Mouse (Mus musculus): ENCODE data around the gene Sp7.

Gene Sp7

DNA sequence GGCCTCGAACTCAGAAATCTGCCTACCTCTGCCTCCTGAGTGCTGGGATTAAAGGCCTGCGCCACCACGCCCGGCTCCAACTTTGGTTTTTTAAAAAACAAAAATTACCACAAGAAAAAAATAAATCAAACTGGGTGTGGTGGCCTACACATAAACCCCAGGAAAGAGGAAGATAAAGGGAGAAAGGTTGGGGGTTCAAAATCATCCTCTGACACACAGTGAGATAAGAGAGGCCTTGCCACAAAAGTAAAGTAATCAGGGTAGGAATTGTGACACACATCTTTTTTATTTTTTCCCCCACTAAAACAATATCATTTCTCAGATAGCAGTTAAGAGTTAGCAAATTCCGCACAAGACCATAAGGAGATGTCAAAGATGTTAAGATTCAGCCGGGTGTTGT is 16.7 kb upstream of the Sp7 start:
- DNase-seq: no peak

DNA sequence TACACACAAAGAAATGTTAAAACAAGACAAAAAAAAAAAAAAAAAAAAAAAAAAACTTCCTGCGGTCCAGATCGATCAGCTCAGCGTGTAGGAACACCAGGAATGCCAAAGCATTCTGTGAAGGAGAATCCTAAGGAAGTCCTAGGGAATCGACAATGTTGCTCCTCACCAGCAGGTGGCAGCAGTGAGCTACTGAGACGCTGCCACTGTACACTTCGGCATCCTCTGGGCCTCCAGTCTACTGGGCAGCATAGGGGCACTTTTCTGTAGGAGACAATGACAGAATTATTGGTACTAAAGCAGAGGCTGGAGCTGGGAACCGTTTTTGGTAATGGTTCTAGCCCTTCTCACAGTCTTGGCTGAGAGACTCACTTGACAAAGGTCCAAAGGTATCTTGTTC is 14.6 kb upstream of the Sp7 start:
- DNase-seq: peak; percentile 83

DNA sequence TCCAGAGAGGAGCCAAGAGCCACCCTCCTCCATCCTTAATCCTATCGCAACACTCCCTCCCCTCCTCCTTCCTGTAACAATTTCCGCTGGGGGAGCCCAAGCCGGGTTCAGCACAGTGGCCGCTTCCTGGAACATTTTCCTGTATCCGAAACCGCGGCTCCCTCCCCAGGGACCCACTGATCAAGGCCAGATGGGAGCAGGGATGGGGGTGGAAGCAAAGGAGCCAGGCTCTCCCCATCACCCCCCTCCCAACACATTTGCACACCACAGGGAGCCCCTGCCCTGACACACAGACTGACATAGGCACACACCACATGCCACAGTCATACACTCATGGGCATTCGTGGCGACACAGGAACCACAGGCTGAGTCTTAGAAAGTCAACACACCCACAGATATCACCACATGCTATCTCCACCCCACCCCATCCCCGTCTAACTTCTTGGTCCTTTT is 10.9 kb upstream of the Sp7 start:
- no peak for DNase-seq

DNA sequence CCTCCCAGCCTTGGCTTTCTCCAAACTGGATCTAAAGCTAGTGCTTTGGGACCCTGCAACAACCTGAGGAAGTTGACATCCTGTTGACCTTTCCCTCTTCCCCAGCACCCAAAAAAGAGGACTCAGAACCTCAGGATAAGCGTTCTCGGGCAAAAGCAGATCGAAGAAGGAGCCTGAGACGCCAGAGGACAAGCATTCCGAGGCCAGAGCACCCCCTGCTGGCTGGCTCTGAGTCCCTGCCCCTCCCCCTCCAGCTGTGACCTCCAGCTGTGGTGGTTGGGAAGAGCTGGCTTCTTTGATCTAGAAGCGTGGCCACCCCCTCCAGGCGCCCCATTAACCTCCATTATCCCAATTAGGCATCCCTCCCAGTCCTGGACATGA is 10.2 kb upstream of the Sp7 start:
- DNase-seq: peak; percentile 51

DNA sequence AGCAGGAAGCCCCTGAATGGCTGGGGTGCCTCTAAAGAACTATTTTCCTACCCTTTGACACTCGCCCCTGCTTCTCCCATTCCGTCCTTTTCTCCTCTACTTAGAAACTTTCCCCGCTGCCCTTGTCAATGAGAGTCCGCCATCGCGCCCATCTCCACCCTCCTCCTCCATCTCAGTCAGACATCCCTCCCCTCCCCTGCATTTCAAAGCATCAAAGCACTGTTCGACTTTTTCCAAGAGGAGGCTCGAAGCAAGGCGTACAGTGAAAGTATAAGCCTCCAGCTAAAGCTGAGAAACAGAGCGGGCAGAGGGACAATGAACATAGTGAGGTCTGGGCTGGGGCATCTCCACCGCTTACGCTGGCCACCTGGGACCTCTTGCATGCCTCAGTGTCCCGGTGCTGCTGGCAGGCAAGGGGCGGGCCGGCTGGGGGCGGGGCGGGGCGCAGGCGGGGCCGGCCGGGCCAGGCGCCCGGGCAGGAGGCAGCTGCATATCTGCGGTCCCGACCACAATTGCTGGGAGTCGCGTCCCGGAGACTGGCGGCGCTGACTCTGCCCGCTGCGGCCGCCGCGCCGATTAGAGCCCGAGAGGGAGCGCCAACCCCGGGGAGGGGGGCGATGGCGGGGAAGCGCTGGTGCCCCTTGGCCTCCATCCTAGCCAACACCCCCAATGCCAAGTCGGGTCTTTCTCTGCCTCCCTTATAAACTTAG is 9.6 kb upstream of the Sp7 start:
- no peak for DNase-seq

DNA sequence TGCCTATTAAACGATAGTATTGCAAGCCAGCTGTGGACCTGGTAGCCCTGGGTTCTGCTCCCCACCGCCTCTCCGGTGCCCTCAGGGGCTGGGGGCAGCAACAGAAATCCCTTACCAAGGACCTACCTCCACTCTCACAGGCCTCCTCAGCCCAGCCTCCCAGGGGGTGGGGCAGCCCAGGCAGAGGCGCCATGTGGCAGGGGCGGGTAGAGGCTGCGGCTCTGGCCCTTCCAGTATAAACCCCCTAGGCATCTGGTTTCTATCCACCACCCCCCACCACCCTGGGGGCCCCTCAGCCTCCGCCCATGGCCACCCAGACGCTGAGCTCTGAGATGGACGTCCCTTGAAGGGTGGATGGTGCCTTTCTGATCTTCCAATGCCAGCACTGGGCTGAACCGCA is 3.7 kb upstream of the Sp7 start:
- DNase-seq: no peak

DNA sequence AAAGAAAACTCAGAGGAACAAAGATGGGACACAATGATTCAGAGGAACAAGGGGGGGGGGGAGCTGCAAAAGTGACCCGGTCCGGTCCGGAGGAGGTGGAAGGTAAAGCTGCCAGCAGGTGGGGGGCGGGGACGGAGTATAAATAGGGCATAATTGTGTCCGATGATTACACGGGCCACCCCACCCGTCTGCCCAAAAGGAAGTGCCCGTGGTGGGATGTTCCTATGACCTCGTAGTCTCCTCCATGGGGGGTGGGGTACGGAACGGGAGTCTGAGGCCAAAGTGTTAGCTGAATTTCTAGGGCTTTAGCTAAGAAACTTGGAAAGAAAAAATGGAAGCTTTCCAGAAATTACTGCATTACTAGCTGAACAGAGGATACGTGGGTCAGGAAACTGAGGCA is 3.0 kb upstream of the Sp7 start:
- DNase-seq: no peak

DNA sequence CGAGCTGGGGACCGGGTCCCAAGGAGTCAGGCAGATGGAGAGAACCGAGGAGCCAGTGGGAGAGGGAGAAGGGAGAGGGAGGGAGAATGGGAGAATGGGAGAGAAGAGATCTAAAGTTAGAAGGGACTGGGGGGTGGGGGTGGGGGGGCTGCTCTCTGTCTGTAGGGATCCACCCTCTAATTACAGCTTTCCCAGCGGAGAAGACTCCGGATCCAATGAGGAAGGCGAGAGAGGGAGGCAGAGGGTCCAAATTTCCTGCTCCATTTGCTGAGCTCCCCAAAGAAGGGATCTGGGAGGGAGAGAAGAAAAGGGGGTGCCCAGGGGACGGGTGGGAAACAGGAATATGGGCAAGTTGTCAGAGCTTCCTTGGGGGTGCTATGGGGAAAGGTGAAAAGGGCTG is 744 bp downstream of the Sp7 start:
- DNase-seq: no peak

DNA sequence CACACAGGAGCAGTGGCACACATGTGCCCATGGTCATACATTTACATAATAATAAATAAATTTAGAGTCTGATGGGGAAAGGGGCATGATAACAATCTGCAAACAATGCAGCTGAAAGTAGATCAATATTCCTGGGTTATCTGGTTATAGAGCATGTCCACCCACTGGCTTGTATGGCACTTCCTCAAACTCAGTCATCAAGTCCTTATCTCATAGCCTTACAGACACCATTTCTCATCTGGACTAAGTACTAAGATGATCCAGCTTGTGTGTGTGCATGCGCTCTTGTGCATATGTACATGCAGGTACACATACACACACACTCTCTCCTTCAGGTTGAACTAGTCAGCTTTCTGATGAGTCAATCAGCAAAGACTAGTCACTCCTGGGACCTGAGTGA is 2.3 kb downstream of the Sp7 start:
- no peak for DNase-seq

DNA sequence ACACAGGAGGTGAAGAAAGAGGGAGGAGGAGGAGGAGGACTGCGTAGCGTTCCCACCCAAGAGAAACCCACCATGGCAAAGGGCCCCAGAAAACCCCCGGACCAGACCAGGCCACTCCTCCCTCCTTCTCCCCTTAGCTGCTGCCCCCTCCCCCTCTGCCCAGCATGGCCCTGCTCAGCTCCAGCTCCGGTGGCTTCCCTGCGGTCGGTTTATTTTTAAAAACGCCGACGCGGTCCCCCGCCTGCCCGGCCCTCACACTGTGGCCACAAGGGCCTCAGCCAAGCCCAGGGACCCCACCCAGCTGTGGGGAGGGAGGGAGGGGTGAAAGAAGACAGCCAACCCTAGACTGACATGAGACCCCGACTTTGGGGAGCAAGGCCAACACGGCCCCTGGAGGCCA is 4.3 kb downstream of the Sp7 start:
- no peak for DNase-seq

DNA sequence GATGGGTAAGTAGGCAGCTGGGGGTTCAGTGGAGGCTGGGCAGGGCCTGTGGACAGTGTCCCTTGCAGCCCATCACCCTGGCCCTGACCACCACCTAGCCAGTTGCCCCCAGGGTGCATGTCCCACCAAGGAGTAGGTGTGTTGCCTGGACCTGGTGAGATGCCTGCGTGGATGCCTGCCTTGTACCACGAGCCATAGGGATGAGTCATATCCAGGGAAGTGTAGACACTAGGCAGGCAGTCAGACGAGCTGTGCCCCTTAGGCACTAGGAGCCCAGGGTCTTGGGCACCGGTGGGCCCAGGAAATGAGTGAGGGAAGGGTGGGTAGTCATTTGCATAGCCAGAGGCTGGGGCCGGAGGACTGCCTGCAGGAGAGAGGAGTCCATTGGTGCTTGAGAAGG is 8.1 kb downstream of the Sp7 start:
- no peak for DNase-seq

DNA sequence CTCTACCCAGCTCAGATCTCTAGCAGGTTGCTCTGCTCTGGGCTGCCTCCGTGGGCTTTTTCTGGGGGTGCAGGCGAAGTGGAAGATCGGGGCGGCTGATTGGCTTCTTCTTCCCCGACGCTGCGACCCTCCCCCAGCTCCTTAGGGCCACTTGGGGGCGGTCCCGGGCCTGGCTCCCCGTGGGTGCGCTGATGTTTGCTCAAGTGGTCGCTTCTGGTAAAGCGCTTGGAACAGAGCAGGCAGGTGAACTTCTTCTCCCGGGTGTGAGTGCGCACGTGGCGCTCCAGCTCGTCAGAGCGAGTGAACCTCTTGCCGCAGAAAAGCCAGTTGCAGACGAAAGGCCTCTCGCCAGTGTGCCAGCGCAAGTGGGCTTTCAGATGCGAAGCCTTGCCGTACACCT is 8.9 kb downstream of the Sp7 start:
- DNase-seq: no peak

DNA sequence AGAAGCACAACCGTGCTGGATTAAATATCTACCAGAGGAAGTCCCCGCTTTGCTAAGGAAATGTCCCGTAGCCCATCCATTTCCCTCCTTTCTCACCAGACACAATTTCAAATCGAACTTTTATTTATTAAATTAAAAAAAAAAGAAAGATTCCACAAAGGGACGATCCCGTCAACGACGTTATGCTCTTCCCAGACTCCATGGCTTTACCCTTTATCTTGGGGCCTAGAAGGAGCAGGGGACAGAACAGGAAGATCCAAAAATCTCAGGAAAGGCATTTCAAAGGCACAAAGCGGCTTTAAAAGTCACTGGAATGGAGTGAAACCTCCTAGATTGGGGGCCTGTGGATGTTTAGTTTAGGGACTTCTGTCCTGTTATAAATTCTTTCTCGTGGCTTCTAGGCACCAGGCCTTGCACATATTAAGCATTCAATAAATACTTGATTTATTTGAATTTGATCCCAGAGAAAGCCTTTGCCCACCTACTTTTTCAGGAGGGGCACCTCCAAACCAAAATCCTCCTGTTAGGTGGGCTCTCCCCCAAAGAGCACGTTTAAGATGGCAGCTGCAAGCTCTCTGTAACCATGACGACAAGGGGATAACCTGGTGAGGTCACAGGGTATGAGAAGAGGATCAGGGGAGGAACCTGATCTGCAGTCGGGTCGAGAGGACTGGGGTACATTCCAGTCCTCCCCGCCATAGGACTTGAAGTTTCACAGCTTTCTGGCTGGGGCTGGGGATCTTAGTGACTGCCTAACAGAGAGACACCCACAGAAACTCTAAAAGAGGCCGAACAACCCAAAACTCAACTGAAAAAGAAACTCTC is 10.3 kb downstream of the Sp7 start:
- no peak for DNase-seq

DNA sequence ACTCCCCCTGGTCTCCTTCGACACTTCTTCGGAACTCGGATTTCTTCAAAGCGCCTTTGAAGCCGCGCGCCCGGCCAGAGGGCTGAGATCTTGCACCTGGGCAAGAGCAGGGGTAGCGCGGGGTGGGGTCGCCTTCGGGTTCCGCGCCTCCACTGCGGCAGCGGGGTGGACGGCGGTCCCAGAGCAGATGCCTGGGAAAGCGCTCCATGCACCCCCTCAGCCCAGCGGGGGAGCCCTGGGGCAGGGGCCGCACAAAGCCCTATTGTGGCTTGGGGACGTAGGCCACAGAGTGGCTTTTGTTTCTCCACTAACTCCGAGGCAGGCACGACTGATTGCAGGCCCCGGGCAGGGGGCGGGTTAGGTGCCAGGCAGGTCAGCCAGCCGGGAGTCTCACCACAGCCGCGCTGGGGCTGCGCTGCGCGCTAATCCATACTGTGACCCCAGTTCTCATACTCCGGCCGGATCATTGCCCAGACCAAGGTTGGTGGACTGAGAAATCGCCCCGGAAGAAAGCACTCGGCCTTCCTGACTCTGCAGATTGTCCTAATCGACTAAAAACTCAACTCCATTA is 11.0 kb downstream of the Sp7 start:
- no peak for DNase-seq

DNA sequence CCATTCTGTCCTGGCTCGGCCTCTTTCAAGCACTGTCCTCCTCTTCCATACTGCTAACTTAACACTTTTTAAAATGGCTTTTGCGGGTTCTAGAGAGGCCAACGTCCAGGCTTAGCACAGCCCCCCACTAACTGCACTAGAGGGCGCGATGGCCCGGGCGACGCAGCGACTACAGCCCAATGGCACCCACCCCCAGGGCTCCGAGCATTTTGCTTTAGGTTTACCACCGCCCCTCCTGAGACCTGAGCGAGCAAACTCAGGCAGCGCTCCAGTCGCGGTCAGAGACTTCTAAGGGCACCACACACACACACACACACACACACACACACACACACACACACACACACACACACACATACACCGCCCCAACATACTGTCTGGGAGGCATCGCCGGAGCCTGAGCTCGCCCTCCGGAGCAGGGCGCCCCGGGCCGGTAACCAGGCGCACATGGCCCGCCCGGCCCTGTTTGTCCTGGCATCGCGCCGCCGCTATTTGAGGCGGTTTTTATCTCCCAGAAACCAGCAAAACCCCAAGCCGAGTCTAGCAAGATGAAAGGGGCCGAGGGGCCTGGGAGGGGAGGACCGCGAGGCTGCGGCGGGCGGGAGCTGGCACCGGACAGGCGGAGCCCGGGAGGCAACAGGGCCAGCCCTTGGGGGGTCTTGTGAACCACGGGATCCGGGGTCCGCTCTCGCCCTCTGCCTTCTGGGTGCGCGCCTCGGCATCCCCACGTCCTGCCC is 11.7 kb downstream of the Sp7 start:
- DNase-seq: no peak

DNA sequence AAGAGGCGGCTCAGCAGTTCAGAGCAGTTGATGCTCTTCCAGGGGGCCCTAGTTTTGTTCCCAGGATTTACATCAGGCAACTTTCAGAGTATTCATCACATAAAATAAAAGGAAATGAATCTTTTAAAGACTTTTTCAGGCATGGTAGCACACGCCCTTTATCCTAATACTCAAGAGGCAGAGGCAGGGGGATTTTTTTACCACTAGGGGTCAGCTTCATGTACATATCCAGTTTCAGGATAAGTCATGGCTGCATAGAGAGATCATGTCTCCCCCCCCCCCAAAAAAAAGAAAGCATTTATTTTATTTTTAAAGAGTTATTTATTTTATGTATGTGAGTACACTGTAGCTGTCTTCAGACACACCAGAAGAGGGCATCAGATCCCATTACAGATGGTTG is 13.0 kb downstream of the Sp7 start:
- DNase-seq: no peak

DNA sequence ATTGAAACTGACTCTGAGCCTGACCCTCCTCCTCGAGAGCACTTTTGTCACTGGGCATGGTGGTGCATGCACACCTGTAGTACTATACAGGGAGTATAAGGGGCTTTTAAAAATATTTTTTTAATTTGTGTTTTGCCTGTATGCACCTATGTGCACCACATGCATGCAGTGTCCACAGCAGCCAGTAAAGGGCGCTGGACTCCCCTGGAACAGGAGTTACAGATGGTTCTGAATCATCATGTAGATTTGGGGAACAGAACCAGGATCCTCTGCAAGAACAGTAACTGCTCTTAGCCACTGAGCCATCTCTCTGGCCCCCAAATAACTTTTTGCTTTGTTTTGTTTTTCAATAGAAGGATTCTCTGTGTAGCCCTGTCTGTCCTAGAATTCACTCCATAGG is 14.8 kb downstream of the Sp7 start:
- no peak for DNase-seq

DNA sequence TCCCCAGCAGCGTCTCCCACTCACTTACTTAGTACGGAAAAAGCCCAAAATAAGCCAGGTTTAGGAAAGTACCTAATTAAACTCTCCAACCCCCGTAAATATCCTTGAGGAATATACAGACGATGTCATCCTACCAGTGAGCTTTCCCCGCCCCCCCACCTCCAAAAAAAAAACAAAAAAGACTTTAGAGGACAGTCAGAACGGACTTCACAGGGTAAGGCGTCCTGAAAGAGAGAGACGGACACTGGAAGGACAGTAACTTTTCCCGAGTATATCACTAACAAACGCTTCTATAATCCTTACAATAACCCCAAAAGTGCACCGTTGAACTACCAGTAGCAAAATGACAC is 16.1 kb downstream of the Sp7 start:
- no peak for DNase-seq

DNA sequence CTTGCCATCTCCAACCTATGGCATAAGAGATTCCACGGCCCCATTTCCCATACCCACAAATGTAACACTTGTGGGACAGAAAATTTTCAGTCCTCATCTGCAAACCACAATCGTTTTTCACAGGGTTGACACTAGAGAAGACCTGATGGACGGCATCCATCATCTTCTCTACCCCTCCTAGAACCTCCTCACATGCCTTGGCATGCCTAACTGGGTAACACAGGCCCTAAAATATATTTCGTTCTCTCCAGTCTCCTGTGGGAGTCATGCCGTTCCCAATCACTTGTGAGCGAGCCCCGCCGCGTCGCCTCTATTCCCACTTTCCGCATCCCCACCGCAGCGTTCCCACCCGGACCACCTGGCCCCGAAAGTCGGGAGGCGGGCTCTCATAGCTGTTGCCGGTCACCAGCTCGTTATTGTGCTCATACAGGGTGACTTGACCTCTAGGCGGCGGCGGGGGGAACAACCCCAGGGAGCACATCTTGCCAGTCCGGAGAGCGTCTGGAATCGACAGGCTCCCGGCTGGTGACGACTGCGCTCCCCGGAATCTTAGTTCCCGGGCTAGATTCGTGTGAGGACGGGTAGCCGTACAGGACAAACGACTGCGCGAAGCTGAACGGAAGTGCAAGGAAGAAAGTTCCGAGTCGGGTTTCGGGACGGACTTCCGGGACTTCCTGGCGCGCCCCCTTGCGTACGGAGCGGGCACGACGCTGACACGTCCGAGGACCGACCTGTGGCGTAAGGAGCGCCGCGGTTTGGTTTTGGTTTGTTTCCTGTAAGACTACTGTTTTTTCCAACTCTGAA is 16.6 kb downstream of the Sp7 start, which contains the start of gene Aaas:
TSS of gene Aaas (minus strand) at position 634 of the 804 bp plus-strand sequence.
- DNase-seq: peak; percentile 94

DNA sequence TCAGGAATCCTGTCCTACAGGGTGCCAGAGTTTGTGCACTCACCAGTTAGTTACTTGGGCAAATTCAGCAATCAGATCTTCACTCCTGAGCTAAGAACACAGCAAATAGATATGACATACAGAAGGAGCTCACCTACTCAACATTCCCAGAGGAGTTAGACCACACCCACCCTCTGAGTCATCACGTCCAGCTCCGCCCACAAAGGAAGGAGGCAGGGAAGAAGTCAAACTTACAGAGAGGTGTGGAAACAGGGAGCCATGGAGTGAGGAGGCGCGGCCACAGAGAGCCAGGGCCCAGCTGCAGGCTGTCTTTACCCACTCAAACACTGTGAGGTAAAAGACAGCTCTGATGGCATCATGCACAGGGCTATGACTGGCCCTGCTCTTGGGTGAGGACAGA is 20.5 kb downstream of the Sp7 start:
- no peak for DNase-seq

DNA sequence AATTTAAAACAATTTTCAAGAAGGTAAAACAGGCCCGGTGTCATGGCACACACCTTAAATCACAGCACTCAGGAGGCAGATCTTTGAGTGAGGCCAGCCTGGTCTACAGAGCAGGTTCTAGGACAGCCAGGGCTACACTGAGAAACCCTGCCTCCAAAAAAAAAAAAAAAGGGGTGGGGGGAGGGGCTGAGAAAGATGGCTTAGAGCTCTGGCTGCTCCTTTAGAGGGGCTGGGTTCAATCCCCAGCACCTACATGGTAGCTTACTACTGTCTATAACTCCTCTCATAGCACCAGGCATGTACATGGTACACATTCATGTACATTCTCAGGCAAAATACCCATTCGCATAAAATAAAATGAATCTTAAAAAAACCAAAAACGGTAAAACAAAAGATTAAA is 22.5 kb downstream of the Sp7 start:
- no peak for DNase-seq

DNA sequence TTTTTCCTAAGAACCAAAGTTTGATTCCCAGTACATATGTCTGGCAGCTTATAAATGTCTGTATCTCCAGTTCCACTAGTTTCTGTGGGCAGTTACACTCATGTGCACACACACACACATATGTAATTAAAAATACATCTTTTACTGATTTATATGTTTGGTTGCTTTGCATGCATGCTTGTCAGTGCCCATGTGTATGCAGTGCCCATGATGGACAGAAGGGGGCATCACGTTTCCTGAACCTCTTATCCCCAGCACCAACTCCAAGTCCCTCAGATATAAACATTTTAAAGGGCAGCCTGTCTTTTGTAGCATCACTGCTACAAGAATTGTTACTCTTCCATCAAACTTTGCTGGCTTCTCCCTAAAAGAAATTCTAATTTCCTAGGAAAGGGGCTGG is 25.4 kb downstream of the Sp7 start:
- no peak for DNase-seq

DNA sequence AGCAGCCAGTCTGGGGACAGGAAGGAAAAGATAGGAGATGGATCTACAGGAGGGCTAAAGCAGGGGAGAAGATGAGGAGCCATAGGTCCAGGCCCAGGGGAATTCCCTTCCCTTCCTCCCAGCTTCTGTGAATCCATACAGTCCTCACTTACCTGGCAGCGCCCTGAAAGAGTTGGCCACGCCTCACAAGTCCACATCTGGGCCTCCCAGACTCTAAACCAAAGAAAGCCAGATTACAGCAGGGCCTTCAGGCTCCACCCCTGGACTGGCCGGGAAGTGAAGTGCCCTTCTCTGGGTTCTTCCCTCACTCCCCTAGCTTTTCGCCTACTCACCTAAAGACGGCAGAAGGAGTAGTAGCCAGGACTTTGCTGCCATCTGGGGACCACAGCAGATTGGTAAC is 27.4 kb downstream of the Sp7 start:
- no peak for DNase-seq

Data from cerebellum, adult 9-10 months (tissue).